Mouse (Mus musculus) Patski (cell line): ENCODE measurements at regions not wholly inside any gene's neighbourhood (a gene's known extent, or its start where the extent isn't known, plus 50 kb on each side); places are given as distances from the start of the nearest gene placed in this dataset.
A peak's percentile ranks its signal among the peaks of the same experiment; 100 is the strongest.

Experiments
- ATAC-seq: fragments of 100-300 bp; one replicate; pipeline ENCODE4 v1.8.0; 2021
- CTCF ChIA-PET: fragments of 350-600 bp; sonication (Branson Sonifier 250); formaldehyde crosslinking; loops from one replicate; lab custom pipeline; 2022; ENCODE audit warnings: inconsistent platforms; lab: Charles Lee
- POLR2A ChIA-PET: fragments of 350-600 bp; sonication (Branson Sonifier 250); formaldehyde crosslinking; loops from one replicate; lab custom pipeline; 2022; ENCODE audit warnings: antibody characterized with exemption, inconsistent platforms; lab: Charles Lee
- DNase-seq: peaks from one replicate; pipeline ENCODE4 v3.0.0-alpha.2; 2011; ENCODE audit warnings: low read depth, low spot score
- H3K27me3 ChIP-seq: fragments of 371-371 bp; one replicate; pipeline ENCODE4 v1.5.1; 2021
- CTCF ChIP-seq: fragments of 100-300 bp; IDR thresholded peaks from one replicate; pipeline ENCODE4 v1.5.1; 2021
- in situ Hi-C: fragments of 300-500 bp; cut with MboI; formaldehyde crosslinking; loops from 3 replicates; pipeline ENCODE4 v1.11.1; 2018; ENCODE audit warnings: low pct_unique_long_range_greater_than_20kb, mixed read lengths

DNA sequence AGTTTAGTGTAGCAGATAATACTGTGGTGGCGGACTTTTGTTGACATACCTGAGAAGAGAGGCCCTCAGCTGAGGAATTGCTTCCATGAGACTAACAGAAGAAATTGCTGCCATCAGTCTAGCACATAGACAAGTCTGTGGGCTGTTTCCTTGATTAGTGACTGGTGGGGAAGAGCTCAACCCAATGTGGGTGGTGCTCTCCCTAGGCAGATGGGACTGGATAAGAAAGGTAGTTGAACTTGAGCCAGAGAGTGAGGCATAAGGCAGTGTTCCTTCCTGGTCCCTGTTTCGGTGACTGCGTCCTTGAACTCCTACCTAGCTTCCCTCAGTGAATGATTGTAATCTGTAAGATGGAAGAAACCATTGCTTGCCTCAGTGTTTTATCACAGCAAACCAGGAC, 79.4 kb downstream of the Gm4791 start:
- TF ChIP-seq CTCF = no peak
- ATAC-seq (no peak), DNase-seq (no peak)
- POLR2A ChIA-PET = no interaction called here
- CTCF ChIA-PET = no interaction called here
- in situ Hi-C loops = no loop called here
- peaks cover 2% of the 10 kb centered on the region for H3K27me3 ChIP-seq

DNA sequence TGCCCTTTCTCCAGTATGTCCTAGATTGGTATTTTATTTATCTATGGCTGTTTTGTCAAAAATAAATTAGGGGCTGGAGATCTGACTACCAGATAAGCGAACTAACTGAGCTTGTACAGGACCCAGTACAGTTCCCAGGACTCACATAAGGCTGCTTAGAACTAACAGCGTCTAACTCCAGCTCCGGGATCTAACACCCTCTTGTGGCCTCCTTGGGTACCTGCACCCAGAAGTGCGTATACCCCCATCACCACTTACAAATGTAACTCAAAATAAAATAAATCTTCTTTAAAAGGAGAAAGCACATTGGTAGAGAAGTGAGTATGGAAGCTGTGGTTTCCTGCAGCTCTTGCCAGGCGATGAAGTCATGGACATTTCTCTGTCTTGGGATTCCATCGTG, 82.9 kb downstream of the Gm4791 start:
- no peak for ATAC-seq
- no peak for DNase-seq
- ChIA-PET CTCF (interaction anchor here (1.7 kb wide), 1 partner anchor 54 kb away, joined by 3 read pairs; no protein-coding TSS in a partner anchor), POLR2A (no interaction called here)
- no peak for TF ChIP-seq CTCF
- in situ Hi-C loops = no loop called here
- peaks cover 6% of the 10 kb centered on the region for H3K27me3 ChIP-seq

DNA sequence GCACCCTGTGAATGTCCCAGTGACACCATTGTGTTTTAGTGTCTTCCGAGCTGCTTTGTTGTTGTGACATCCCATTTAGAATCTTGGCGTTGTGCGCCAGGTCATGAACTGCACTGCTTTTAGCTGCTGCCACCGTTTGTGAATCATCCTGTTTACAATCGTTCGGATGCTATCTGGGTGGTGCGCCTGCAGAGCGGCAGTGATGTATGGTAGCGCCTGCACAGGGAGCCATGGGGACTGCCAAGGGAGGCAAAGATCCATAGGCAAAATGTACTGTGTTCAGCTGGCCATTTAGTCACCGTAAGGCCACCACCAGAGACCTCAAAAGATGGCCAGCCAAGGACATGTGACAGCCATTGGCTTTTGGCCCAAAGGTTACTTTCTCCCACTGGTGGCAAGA, 93.3 kb downstream of the Gm4791 start:
- TF ChIP-seq CTCF = no peak
- POLR2A ChIA-PET = no interaction called here
- CTCF ChIA-PET = no interaction called here
- DNase-seq (no peak), ATAC-seq (no peak)
- peaks cover 37% of the 10 kb centered on the region for H3K27me3 ChIP-seq
- in situ Hi-C loops = no loop called here

- ChIA-PET CTCF (interaction anchor here (1.3 kb wide), 1 partner anchor 9 kb away, joined by 3 read pairs; no protein-coding TSS in a partner anchor), POLR2A (no interaction called here)
- no peak for TF ChIP-seq CTCF
- in situ Hi-C loops = no loop called here
- ATAC-seq (no peak), DNase-seq (no peak)
- peaks cover 43% of the 10 kb centered on the region for H3K27me3 ChIP-seq
Measured at GRCm38 (mm10) chr9:47095656-47096055, 97.1 kb downstream of the Gm4791 start.

GRCm38 (mm10) chr9:47103316-47103715, 104.8 kb downstream of the Gm4791 start:
- in situ Hi-C loops = no loop called here
- CTCF ChIA-PET = no interaction called here
- H3K27me3 ChIP-seq = peaks cover 43% of the 10 kb centered on the region
- no peak for DNase-seq
- ATAC-seq = no peak
- TF ChIP-seq CTCF = no peak
- POLR2A ChIA-PET = no interaction called here

DNA sequence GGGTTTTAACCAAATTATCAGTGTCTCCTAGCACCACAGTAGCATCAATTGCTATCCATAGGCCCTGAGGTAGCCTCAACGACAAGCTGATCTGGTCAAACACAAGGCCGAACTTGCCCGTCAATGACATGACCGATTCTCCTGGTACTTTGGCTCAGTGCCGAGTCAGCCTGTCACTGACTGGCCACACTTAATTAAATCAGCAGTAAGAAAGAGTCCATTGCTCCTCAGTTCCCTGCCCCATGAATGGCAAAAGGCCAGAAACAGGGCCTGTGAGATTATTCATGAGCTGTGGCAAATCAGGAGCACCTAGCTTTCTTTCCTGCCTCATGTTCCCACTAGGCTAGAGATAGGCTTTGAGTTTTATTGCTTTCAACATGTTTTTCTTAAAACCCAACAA, 105.4 kb downstream of the Gm4791 start:
- ChIA-PET CTCF (no interaction called here), POLR2A (interaction anchor here (1.0 kb wide), 1 partner anchor 9 kb away, joined by 4 read pairs; no protein-coding TSS in a partner anchor)
- no peak for DNase-seq
- in situ Hi-C loops = no loop called here
- H3K27me3 ChIP-seq = peaks cover 37% of the 10 kb centered on the region
- ATAC-seq = no peak
- TF ChIP-seq CTCF = no peak

DNA sequence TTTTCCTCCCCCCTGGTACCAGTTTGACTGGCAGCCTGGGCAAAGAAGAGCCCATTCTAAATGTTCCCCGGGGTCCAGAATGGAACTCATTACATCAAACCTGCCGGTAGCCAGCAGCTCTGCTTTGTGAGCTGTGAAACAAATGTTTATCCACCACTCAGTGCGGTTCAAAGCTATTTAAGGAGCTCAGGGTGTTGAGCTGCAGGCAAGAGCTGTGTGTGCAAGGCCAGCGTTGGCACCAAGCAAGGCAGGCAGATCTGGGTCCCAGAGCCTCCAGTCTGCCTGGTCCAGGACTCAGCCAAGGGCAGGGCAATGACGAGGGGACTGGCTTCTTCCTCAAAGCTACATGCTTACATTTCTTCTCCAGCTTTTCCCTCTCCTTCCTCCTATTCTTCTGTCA, 109.6 kb downstream of the Gm4791 start:
- CTCF ChIA-PET = interaction anchor here (1.9 kb wide), 1 partner anchor 22 kb away, joined by 4 read pairs; no protein-coding TSS in a partner anchor
- DNase-seq = no peak

GRCm38 (mm10) chr9:47119253-47119652, 120.7 kb downstream of the Gm4791 start:
- peaks cover 8% of the 10 kb centered on the region for H3K27me3 ChIP-seq
- TF ChIP-seq CTCF = no peak
- CTCF ChIA-PET = no interaction called here
- POLR2A ChIA-PET = no interaction called here
- in situ Hi-C loops = no loop called here
- ATAC-seq (no peak), DNase-seq (no peak)

More for the DNA sequence above, 109.6 kb downstream of the Gm4791 start:
- peaks cover 32% of the 10 kb centered on the region for H3K27me3 ChIP-seq
- in situ Hi-C loops = no loop called here
- TF ChIP-seq CTCF = no peak
- no peak for ATAC-seq
- POLR2A ChIA-PET = no interaction called here

GRCm38 (mm10) chr9:47123113-47123512, 124.6 kb downstream of the Gm4791 start:
- H3K27me3 ChIP-seq = peaks cover 8% of the 10 kb centered on the region
- no peak for TF ChIP-seq CTCF
- CTCF ChIA-PET = no interaction called here
- no peak for DNase-seq
- no peak for ATAC-seq
- POLR2A ChIA-PET = no interaction called here
- in situ Hi-C loops = loop anchor here (10.0 kb wide), 1 partner anchor 402 kb away; no protein-coding TSS in a partner anchor

DNA sequence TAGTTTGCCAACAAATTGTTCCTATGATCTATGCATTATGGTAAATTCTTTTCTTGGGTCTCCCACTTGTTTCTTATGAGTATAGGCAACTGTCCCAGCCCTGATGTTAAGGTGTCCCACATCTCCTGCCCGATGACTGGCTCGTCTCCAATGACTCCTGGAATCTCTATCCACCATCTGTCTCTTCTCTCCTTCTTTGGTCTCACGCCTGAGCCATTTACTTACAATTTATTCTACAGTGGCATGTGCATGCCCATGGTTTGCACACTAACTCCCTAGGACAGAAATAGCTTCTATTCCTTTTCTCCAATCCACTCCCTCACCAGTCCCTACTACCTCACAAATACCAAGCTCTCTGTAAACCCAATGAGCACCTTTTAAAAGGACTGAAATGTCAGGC, 127.0 kb downstream of the Gm4791 start:
- DNase-seq = no peak
- no peak for TF ChIP-seq CTCF
- no peak for ATAC-seq
- ChIA-PET CTCF (interaction anchor here (1.4 kb wide), 1 partner anchor 10 kb away, joined by 5 read pairs; no protein-coding TSS in a partner anchor), POLR2A (no interaction called here)
- H3K27me3 ChIP-seq = peaks cover 12% of the 10 kb centered on the region
- in situ Hi-C loops = loop anchor here (5.0 to 10.0 kb wide), 2 partner anchors 399 to 577 kb away; no protein-coding TSS in a partner anchor

GRCm38 (mm10) chr9:47126236-47126635, 127.7 kb downstream of the Gm4791 start:
- POLR2A ChIA-PET = no interaction called here
- peaks cover 12% of the 10 kb centered on the region for H3K27me3 ChIP-seq
- in situ Hi-C loops = loop anchor here (5.0 to 10.0 kb wide), 2 partner anchors 399 to 576 kb away; no protein-coding TSS in a partner anchor
- ATAC-seq = no peak
- CTCF ChIA-PET = interaction anchor here (1.4 to 1.6 kb wide), 2 partner anchors 9 to 579 kb away, joined by 3 to 5 read pairs; no protein-coding TSS in a partner anchor
- TF ChIP-seq CTCF = peak; percentile 66
- peak; percentile 3 for DNase-seq
